Mouse (Mus musculus) lung, adult 10 weeks (tissue): ENCODE results near the gene C87436. TPM values are rescaled to one million over a fixed set of nuclear protein-coding genes. Genes with fewer than 3 reads are reported as not detected.

ENCODE experiments used
- polyA plus RNA-seq: library from polyadenylated mRNA; stranded (reverse); fragments of 350-450 nt; fragmentation: Illumina TruSeq; extraction: RNeasy Lipid Tissue Mini Kit (QIAGEN cat#74804); gene quantifications from one replicate; pipeline ENCODE4 v1.2.3, GENCODE M21; 2014; ENCODE audit warnings: low read depth, low replicate concordance; ENCODE audit not compliant: insufficient read depth

Gene C87436
- 12.6 TPM for polyA plus RNA-seq

DNA sequence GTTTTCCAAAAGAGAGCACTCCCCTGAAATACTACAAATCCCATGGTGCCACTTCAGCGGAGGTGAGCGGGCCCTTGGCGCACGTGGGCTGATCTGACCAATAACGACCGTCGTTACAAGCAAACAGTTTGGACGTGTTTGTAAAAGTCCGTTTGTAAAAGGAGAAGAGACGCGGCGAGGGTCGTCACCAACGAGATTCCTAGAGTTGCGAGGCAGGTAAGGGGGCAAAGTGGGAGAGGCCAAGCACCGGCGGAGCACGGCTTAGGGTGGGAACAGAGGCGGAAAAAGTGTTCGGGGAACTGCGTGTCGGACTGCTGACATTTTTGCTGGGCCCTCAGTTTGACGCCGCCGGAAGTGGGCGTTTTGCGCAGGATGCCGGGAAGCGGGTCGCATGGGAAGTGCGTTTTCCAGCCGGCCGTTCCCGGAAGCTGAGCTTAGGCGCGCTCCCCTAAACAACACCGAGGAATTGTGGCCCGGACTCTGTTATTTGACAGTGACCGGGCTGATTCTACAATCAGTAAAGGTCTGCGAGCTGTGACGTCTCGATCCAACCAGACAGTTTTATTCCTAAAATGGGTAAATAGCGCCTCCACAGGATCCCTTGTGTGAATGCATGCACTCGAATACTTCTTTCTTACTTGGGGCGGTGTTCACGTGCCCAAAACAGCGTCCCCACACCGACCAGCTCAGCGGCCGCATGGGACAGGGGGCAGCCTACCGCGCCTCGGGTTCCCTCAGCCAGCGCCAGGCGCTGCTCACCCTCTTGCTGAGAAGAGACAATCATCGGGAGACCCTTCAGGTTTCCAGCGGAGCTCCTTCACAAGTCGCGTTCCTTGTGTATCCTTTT, at the start of gene C87436:
TSS of gene C87436 (plus strand) at position 103 of the 847 bp plus-strand sequence.

DNA sequence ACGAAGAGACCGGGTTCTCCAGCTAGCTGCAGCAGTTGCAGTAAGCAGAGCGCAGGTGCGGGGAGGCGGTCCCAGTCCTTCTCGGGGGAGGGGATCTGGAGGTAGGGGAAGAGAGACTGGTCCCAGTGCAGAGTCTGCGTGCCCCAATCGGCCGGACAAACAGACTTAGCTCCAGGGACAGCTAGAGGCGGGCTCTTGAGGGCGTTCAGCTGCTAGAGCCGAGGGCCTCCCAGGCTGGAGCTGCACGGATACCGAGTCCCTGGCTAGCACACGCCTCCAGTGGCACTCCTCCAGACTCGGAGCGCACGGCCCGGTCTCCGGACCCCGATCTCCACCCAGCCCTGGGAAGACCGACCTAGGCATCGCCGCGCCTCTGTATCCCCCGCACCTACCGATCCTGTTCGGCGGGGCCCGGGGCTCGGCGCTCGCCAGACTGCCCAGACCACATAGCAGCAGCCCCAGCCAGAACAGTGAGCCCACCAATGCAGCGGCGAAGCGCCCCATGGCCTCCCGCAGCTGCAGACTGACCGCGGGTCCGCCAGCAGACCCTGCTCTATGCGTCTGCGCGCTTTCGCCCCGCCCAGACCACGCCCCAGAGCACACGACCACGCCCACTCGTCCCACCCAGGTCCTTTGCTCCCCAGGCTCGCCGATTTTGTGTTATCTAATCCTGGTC, 41.5 kb upstream of the C87436 start, which contains the start of gene Pcyox1:
TSS of gene Pcyox1 (minus strand) at position 574 of the 676 bp plus-strand sequence.

DNA sequence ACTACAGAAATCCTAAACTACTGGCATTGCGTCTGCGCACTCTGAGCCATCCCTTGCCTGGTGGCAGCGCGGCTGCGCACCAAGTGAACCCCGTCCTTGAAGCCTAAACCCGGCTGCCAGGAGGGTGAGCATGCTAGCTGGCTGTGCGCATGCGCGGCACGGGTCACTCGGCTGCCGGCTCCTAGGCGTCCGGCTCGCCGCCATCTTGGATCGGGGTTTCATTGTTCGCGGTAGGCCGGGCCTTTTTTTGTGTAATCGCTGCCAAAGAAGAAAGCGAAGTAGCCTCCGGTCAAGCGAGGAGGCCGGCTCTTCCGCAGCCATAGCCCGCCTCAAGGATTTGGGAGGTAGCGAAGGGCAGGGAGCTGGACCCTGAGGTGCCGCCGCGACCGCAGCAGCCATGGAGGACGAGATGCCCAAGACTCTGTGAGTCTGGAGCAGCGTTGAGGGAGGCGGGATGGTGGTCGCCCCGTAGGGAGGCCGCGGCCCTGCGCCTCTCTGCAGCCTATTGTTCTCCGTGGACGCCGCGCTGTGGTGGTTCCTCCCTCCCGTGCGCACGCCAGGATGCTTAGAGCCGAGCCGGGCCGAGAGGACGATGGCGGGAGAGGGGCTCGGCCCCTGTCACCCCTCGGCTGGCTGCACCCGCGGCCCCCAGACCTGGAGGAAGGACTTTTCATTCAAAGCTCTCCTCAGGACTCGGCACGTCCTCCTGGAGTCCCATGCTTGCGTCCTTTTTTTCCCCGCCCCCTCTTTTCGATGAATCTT, 33.9 kb upstream of the C87436 start, which contains the start of gene Tia1:
TSS of gene Tia1 (plus strand) at position 120 of the 762 bp plus-strand sequence.

DNA sequence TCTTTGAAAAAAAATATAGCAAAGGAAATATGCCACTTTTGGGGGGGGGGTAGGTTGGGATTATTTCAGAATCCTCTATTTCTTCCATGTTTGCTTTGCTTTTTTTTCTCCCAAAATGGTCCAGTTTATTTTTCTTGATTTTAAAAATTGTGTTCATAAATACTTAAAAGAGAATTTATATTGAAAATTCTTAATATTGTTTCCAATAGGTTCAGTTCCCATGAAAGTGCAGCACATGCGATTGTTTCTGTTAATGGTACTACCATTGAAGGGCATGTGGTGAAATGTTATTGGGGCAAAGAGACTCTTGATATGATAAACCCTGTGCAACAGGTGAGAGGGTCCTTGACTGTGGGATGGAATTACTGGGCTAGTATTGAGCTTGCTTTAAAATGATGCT, 11.8 kb upstream of the C87436 start, which contains the start of gene Gm44790:
TSS of gene Gm44790 (plus strand) at position 301 of the 400 bp plus-strand sequence.

Other genes with a start within 250 kb of the C87436 start
- 6.1 TPM for gene Tgfa, start 243.2 kb upstream of the C87436 start, polyA plus RNA-seq
- 23.1 TPM for gene Fam136a, start 72.7 kb upstream of the C87436 start, polyA plus RNA-seq
- gene Snrpg, start 67.1 kb upstream of the C87436 start, polyA plus RNA-seq: 159 TPM
- gene Pcyox1, start 41.2 kb upstream of the C87436 start, polyA plus RNA-seq: 23.8 TPM
- gene Tia1, start 34.2 kb upstream of the C87436 start, polyA plus RNA-seq: 11.2 TPM
- gene Gm44790, start 11.7 kb upstream of the C87436 start, polyA plus RNA-seq: not detected
- 123 TPM for gene Pcbp1, start 87.9 kb downstream of the C87436 start, polyA plus RNA-seq
- gene Asprv1, start 189.8 kb downstream of the C87436 start, polyA plus RNA-seq: 1.9 TPM
- gene Mxd1, start 230.8 kb downstream of the C87436 start, polyA plus RNA-seq: 7.8 TPM
- gene Snrnp27, start 246.1 kb downstream of the C87436 start, polyA plus RNA-seq: 83.2 TPM